ENCODE assay signal across 8 mouse cellular contexts in the genomic region with DNA sequence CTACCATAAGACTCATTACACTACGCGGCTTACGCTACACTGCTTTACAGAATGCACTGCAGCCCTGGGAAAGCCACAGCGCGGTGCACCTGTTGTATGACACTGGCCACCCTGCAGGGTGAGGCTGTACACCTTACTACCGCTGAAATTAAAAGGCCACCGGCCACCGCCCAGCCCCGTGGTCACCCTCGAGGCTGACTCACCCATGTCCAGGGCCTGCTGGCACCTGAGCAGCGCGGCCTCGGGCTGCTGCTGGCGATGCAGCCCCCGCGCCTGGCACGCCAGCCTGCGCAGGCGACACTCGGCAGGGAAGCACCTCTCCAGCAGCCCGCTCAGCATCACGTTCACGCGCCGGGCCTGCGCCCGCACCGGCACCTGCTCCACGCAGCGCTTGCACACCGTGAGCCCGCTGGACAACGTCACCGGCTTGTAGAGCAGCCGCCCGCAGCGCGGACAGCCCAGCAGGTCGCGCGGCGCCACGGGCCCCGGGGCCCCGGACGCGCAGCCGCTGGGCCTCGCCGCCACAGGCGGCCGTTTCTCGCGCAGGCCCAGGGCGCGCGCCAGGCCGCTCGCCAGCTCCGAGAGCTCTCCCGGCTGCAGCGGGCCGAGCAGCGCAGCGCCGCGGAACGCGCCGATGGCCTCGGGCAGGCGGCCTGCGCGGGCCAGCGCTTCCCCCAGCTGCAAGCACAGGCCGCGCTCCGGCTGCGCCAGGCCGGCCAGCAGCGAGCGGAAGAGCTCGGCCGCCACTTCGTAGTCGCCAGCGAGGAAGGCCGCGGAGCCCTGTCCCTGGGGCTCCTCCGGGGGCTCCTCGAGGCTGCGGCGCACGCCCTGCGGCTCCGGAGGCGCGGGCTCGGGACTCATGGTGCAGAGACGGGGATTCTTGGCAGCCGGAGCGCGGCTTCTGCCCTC. TPM values are rescaled to one million over a fixed set of nuclear protein-coding genes. Genes with fewer than 3 reads are reported as not detected.
DNase-seq lines count a peak whose midpoint lies in the region; ATAC-seq and TF ChIP-seq lines count a peak whose summit lies in the region.

No protein-coding gene starts in this region.

- peak overlapping the region; percentile 99 for H3K4me2 ChIP-seq in lung, embryonic 14.5 days
- peak overlapping the region; percentile 95 for H3K4me2 ChIP-seq in hindbrain, embryonic 16.5 days (ENCODE audit: low read length)
- H3K4me2 ChIP-seq in limb, embryonic 14.5 days (replicated peaks; ENCODE audit: low read depth, low read length, severe bottlenecking) = peak overlapping the region; percentile 99

- peak; percentile 76 for ATAC-seq in lung, embryonic 14.5 days (ENCODE audit: insufficient read depth)
- ATAC-seq in hindbrain, embryonic 16.5 days = peak; percentile 77
- ATAC-seq in limb, embryonic 14.5 days (ENCODE audit: low FRiP score, low read depth) = peak; percentile 78

- H3K27me3 ChIP-seq in lung, embryonic 14.5 days (ENCODE audit: insufficient read depth, low read length) = peaks cover 17% of the 10 kb centered on the region
- 0 out of 2 replicates have a peak, but pooled peaks cover 2% of the 10 kb centered on the region for H3K27me3 ChIP-seq in hindbrain, embryonic 16.5 days (replicated peaks; ENCODE audit: control insufficient read depth, insufficient read depth, low read length)
- H3K27me3 ChIP-seq in limb, embryonic 14.5 days (ENCODE audit: control insufficient read depth, insufficient read depth, low read length) = peaks cover 18% of the 10 kb centered on the region

- no peaks in the 10 kb centered on the region for H3K9me3 ChIP-seq in lung, embryonic 14.5 days (ENCODE audit: low read depth, low read length)
- no peaks in the 10 kb centered on the region for H3K9me3 ChIP-seq in hindbrain, embryonic 16.5 days (ENCODE audit: control insufficient read depth, low read length)
- H3K9me3 ChIP-seq in limb, embryonic 14.5 days (ENCODE audit: control insufficient read depth, low read length) = no peaks in the 10 kb centered on the region

- TF ChIP-seq POLR2A in limb, embryonic 14.5 days (IDR thresholded peaks at IDR 0.05; ENCODE audit: borderline replicate concordance, extremely low read depth, insufficient read depth, insufficient read length) = no peak

- 2% methylated on average over 103 of the region's 103 CpGs for WGBS in lung, embryonic 14.5 days
- WGBS in hindbrain, embryonic 16.5 days = 2% methylated on average over 89 of the region's 103 CpGs
- 2% methylated on average over 84 of the region's 103 CpGs for WGBS in limb, embryonic 14.5 days

- H3K27ac ChIP-seq in lung, embryonic 14.5 days (ENCODE audit: low read depth) = no peak overlapping the region
- H3K27ac ChIP-seq in hindbrain, embryonic 16.5 days (ENCODE audit: low read depth, low read length) = peak overlapping the region; percentile 97
- no peak overlapping the region for H3K27ac ChIP-seq in limb, embryonic 14.5 days (replicated peaks; ENCODE audit: low read depth, low read length)

- 0 out of 2 replicates have a peak, but pooled peaks cover 3% of the 10 kb centered on the region for H3K4me1 ChIP-seq in lung, embryonic 14.5 days (ENCODE audit: insufficient read depth)
- peaks cover 3% of the 10 kb centered on the region; the same call in 1 of the 2 replicates for H3K4me1 ChIP-seq in hindbrain, embryonic 16.5 days (ENCODE audit: control insufficient read depth, insufficient read depth, low read depth, low read length)
- H3K4me1 ChIP-seq in limb, embryonic 14.5 days (ENCODE audit: control insufficient read depth, insufficient read depth, low read length) = peaks cover 3% of the 10 kb centered on the region; the same call in 1 of the 2 replicates

- TF ChIP-seq CTCF in lung, embryonic 14.5 days (IDR thresholded peaks at IDR 0.05; ENCODE audit: low read depth) = no peak

- H3K4me3 ChIP-seq in lung, embryonic 14.5 days (ENCODE audit: low read depth, low read length) = peak overlapping the region; percentile 63
- H3K4me3 ChIP-seq in hindbrain, embryonic 16.5 days (ENCODE audit: low read length) = peak overlapping the region; percentile 74
- H3K4me3 ChIP-seq in limb, embryonic 14.5 days (replicated peaks; ENCODE audit: low read length) = peak overlapping the region; percentile 68

- H3K36me3 ChIP-seq in lung, embryonic 14.5 days (ENCODE audit: insufficient read depth) = no peaks in the 10 kb centered on the region
- H3K36me3 ChIP-seq in hindbrain, embryonic 16.5 days (ENCODE audit: control insufficient read depth, insufficient read depth, low read length) = no peaks in the 10 kb centered on the region; the same call in 1 of the 2 replicates
- H3K36me3 ChIP-seq in limb, embryonic 14.5 days (ENCODE audit: control insufficient read depth, insufficient read depth, low read length) = no peaks in the 10 kb centered on the region

- DNase-seq in lung, embryonic 14.5 days = peak; percentile 73
- DNase-seq in lung, adult 18-20 months = no peak
- peak; percentile 70 for DNase-seq in cerebellum, adult 8-10 months
- peak; percentile 36 for DNase-seq in forelimb bud, embryonic 11.5 days (ENCODE audit: low read depth, low spot score)
- peak; percentile 20 for DNase-seq in limb, embryonic 14.5 days (ENCODE audit: low spot score)
- peak; percentile 49 for DNase-seq in retina, embryonic 14.5 days (ENCODE audit: low spot score)
- DNase-seq in c-Kit-positive CD71-positive TER-119-positive erythroid progenitor cells, embryonic 14.5 days (ENCODE audit: low spot score) = no peak

- peak overlapping the region; percentile 68 for H3K9ac ChIP-seq in lung, embryonic 14.5 days
- H3K9ac ChIP-seq in hindbrain, embryonic 16.5 days (ENCODE audit: low read depth, low read length) = peak overlapping the region; percentile 96
- peak overlapping the region; percentile 78 for H3K9ac ChIP-seq in limb, embryonic 14.5 days (ENCODE audit: low read depth, low read length, severe bottlenecking)

RNA-seq across cellular contexts. Expression of a gene that starts 0.7 kb away (rescaled TPM):
- 0.99 and 1.0 TPM in 2 replicates for polyA plus RNA-seq in lung, embryonic 14.5 days (2014; fragmentation: Nextera tagmentation; extraction: Ambion mirVana)
- polyA plus RNA-seq in hindbrain, embryonic 16.5 days (2015; fragmentation: Nextera tagmentation; extraction: Ambion mirVana) = 18.4 and 23.0 TPM in 2 replicates
- 6.7 and 7.3 TPM in 2 replicates for polyA plus RNA-seq in limb, embryonic 14.5 days (2012; rRNA removed)
- 2.7 and 2.9 TPM in 2 replicates for polyA plus RNA-seq in limb, embryonic 14.5 days (2014; fragmentation: Nextera tagmentation; extraction: Ambion mirVana)

Comparison
In these comparisons a context has a peak if more than half of its experiments do, and no peak if none do; other contexts are left out.
1. DNase-seq: peak in lung, embryonic 14.5 days (single experiment), cerebellum, adult 8-10 months (single experiment), forelimb bud, embryonic 11.5 days (single experiment), limb, embryonic 14.5 days (single experiment) and retina, embryonic 14.5 days (single experiment); none in lung, adult 18-20 months (0 of 2) and c-Kit-positive CD71-positive TER-119-positive erythroid progenitor cells, embryonic 14.5 days (single experiment).
2. Peak in every context shown above with its lines, with median percentiles within 50 percentile points of each other: ATAC-seq, H3K4me2 ChIP-seq, H3K4me3 ChIP-seq and H3K9ac ChIP-seq.